Mouse (Mus musculus) megakaryocyte, embryonic 14.5 days (primary cell): ENCODE data around the gene Clec16a. TPM values are rescaled to one million over a fixed set of nuclear protein-coding genes. Genes with fewer than 3 reads are reported as not detected.
A peak's percentile ranks its signal among the peaks of the same experiment; 100 is the strongest.

Experiments used
- H3K27me3 ChIP-seq: replicated peaks from 2 replicates; pipeline ENCODE3; 2012; ENCODE audit warnings: inconsistent platforms
- H3K36me3 ChIP-seq: replicated peaks from 2 replicates; pipeline ENCODE3; 2012; ENCODE audit warnings: low read length, inconsistent platforms, mixed read lengths
- H3K4me1 ChIP-seq: 2 replicates; pipeline ENCODE4 v1.6.1; 2012; ENCODE audit warnings: inconsistent platforms
- H3K4me3 ChIP-seq: replicated peaks from 2 replicates; pipeline ENCODE3; 2012; ENCODE audit warnings: moderate library complexity, mild to moderate bottlenecking, inconsistent platforms
- H3K9me3 ChIP-seq: 2 replicates; pipeline ENCODE4 v1.6.1; 2012; ENCODE audit warnings: inconsistent platforms
- FLI1 ChIP-seq: IDR thresholded peaks from 2 replicates; pipeline ENCODE4 v1.6.1; 2012; ENCODE audit warnings: low read length, inconsistent platforms, mixed read lengths
- GATA1 ChIP-seq: IDR thresholded peaks from 3 replicates; pipeline ENCODE4 v1.6.1; 2012; ENCODE audit warnings: mixed read lengths, low read length, inconsistent platforms, borderline replicate concordance
- polyA plus RNA-seq: library from polyadenylated mRNA; stranded (reverse); fragments of >175 nt; gene quantifications from 2 replicates; pipeline ENCODE4 v1.2.3, GENCODE M21; 2012; ENCODE audit warnings: low replicate concordance; ENCODE audit not compliant: insufficient read depth

The Clec16a gene
- 10.4 and 13.5 TPM in 2 replicates for polyA plus RNA-seq

DNA sequence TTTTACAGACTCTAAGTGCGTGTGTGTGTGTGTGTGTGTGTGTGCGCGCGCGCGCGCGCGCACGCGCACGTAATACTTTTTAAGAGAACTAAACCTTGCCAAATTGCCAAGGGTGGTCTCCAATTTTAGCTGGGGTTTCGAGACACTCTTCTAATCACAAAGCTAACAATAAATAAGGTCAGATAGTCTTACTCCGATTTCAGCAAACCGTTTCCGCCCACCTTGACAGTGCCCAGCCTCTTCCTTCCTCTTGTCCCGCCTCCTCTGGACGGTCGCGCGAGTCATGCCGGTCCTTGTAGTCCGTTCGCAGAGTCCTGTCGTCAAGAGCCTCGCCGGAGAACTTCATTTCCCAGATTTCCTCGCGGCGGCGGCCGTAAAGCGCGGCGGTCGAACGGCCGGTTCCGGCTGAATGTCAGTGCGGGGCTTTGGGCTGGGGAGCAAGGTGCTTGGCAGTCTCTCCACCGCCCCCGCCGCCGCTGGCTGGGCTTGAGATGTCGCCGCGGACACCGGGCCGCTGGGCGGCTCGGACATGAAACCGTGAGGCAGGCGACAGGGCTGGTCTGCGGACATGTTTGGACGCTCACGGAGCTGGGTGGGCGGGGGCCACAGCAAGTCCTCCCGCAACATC lies at the start of gene Clec16a:
Gene Clec16a (plus strand): TSS at position 345 of the 628 bp plus-strand sequence.
- TF ChIP-seq FLI1: no peak
- TF ChIP-seq GATA1: no peak
- no peaks in the 10 kb centered on the region for H3K27me3 ChIP-seq
- no peaks in the 10 kb centered on the region for H3K9me3 ChIP-seq
- peaks cover 22% of the 10 kb centered on the region for H3K36me3 ChIP-seq
- peaks cover 75% of the 10 kb centered on the region for H3K4me1 ChIP-seq
- peak within 1 kb of the TSS; percentile 98 for H3K4me3 ChIP-seq

- TF ChIP-seq FLI1: no peak
- TF ChIP-seq GATA1: no peak
- H3K36me3 ChIP-seq: no peaks in the 10 kb centered on the region
- H3K9me3 ChIP-seq: no peaks in the 10 kb centered on the region
- no peak overlapping the region for H3K4me3 ChIP-seq
- no peaks in the 10 kb centered on the region for H3K4me1 ChIP-seq
- H3K27me3 ChIP-seq: peaks cover 23% of the 10 kb centered on the region
Measured at GRCm38 (mm10) chr16:10495824-10496298, 49.3 kb upstream of the Clec16a start.

GRCm38 (mm10) chr16:10498096-10498602 lies 47.0 kb upstream of the Clec16a start:
- TF ChIP-seq FLI1: no peak
- no peak for TF ChIP-seq GATA1
- H3K27me3 ChIP-seq: peaks cover 35% of the 10 kb centered on the region
- H3K9me3 ChIP-seq: peaks cover 4% of the 10 kb centered on the region; the same call in 1 of the 2 replicates
- H3K36me3 ChIP-seq: no peaks in the 10 kb centered on the region
- H3K4me1 ChIP-seq: no peaks in the 10 kb centered on the region
- no peak overlapping the region for H3K4me3 ChIP-seq

- Histone ChIP-seq H3K36me3 (no peaks in the 10 kb centered on the region), H3K4me3 (no peak overlapping the region), H3K27me3 (peaks cover 32% of the 10 kb centered on the region), H3K9me3 (peaks cover 4% of the 10 kb centered on the region; the same call in 1 of the 2 replicates), H3K4me1 (no peaks in the 10 kb centered on the region)
- no peak for TF ChIP-seq FLI1
- TF ChIP-seq GATA1: no peak
Measured at GRCm38 (mm10) chr16:10499122-10499521, 46.0 kb upstream of the Clec16a start.

DNA sequence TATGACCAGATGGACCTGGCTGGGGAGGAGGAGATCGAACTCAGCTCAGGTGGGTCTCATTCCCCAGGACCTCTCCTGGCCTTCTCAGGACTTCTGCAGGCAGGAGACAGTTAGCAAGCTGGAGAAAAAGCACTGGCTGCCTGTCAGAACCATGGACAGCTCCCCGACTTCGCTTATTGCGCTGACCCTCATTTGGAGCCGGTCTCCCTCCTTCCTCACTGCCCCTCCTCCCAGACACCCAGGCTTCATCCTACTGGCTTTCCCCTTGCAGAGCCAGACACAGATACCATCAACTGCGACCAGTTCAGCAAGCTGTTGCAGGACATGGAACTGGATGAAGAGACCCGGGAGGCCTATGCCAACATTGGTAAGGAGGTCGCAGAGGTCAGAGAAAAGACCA lies 43.3 kb upstream of the Clec16a start:
- peaks cover 4% of the 10 kb centered on the region; the same call in 1 of the 2 replicates for H3K9me3 ChIP-seq
- H3K4me1 ChIP-seq: no peaks in the 10 kb centered on the region
- H3K4me3 ChIP-seq: no peak overlapping the region
- TF ChIP-seq GATA1 (no peak), FLI1 (no peak)
- H3K27me3 ChIP-seq: peaks cover 41% of the 10 kb centered on the region
- H3K36me3 ChIP-seq: no peaks in the 10 kb centered on the region

- Histone ChIP-seq H3K27me3 (peaks cover 43% of the 10 kb centered on the region), H3K4me3 (no peak overlapping the region)
- no peak for TF ChIP-seq FLI1
- no peak for TF ChIP-seq GATA1
Measured at GRCm38 (mm10) chr16:10503058-10503457, 42.1 kb upstream of the Clec16a start.

GRCm38 (mm10) chr16:10507445-10507844 lies 37.7 kb upstream of the Clec16a start:
- no peaks in the 10 kb centered on the region for H3K36me3 ChIP-seq
- no peaks in the 10 kb centered on the region; the same call in 1 of the 2 replicates for H3K4me1 ChIP-seq
- TF ChIP-seq GATA1: no peak
- TF ChIP-seq FLI1: no peak
- H3K27me3 ChIP-seq: peaks cover 51% of the 10 kb centered on the region
- H3K4me3 ChIP-seq: no peak overlapping the region
- H3K9me3 ChIP-seq: peaks cover 4% of the 10 kb centered on the region; the same call in 1 of the 2 replicates

More at GRCm38 (mm10) chr16:10503058-10503457, 42.1 kb upstream of the Clec16a start:
- no peaks in the 10 kb centered on the region for H3K4me1 ChIP-seq
- peaks cover 4% of the 10 kb centered on the region; the same call in 1 of the 2 replicates for H3K9me3 ChIP-seq
- H3K36me3 ChIP-seq: no peaks in the 10 kb centered on the region

DNA sequence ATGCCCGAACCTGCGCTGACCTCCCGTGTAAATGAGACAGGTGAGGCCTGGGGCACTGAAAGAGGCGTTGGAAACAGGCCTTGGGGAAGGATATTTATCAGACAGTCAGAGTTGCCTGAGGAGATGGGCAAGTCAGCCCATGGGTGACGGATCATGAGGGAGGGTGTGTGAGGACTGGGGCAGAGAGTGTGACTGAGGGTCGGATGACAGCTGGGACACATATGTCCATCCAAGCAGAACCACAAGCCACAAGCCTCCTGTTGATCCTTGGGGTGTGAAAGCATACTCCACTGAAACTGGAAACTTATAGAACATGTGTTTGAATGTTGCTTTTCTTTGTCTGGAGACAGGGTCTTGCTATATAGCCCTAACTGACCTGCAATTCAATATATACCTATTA lies 36.4 kb upstream of the Clec16a start:
- Histone ChIP-seq H3K27me3 (peaks cover 55% of the 10 kb centered on the region), H3K36me3 (no peaks in the 10 kb centered on the region)

GRCm38 (mm10) chr16:10510477-10511133 lies 34.5 kb upstream of the Clec16a start:
- H3K4me3 ChIP-seq: no peak overlapping the region
- H3K4me1 ChIP-seq: no peaks in the 10 kb centered on the region; the same call in 1 of the 2 replicates
- H3K9me3 ChIP-seq: no peaks in the 10 kb centered on the region
- H3K27me3 ChIP-seq: peaks cover 53% of the 10 kb centered on the region
- TF ChIP-seq GATA1 (no peak), FLI1 (no peak)
- no peaks in the 10 kb centered on the region for H3K36me3 ChIP-seq

More for the DNA sequence above, 36.4 kb upstream of the Clec16a start:
- Histone ChIP-seq H3K9me3 (no peaks in the 10 kb centered on the region), H3K4me1 (no peaks in the 10 kb centered on the region; the same call in 1 of the 2 replicates), H3K4me3 (no peak overlapping the region)
- no peak for TF ChIP-seq GATA1
- no peak for TF ChIP-seq FLI1
